Mouse (Mus musculus): ENCODE results near the gene Fam83c. TPM values are rescaled to one million over a fixed set of nuclear protein-coding genes. Genes with fewer than 3 reads are reported as not detected.

Gene Fam83c
- total RNA-seq, 2 experiments from 2014 or later, result not detected

- intact Hi-C loops (cut with DNase I), result no loop called here
- no peak for DNase-seq
Observed at GRCm38 (mm10) chr2:155802761-155803160, 31.9 kb downstream of the Fam83c start.

- DNase-seq, result no peak
- intact Hi-C loops (cut with DNase I), result no loop called here
Observed at GRCm38 (mm10) chr2:155798613-155799012, 36.0 kb downstream of the Fam83c start.

- DNase-seq, result peak; percentile 94
- intact Hi-C loops (cut with DNase I), result no loop called here
Observed at GRCm38 (mm10) chr2:155794674-155795445, 39.8 kb downstream of the Fam83c start.

GRCm38 (mm10) chr2:155792899-155793298, 41.8 kb downstream of the Fam83c start:
- no peak for DNase-seq
- intact Hi-C loops (cut with DNase I), result no loop called here

- intact Hi-C loops (cut with DNase I), result no loop called here
- peak; percentile 76 for DNase-seq
Observed at GRCm38 (mm10) chr2:155787949-155788931, 46.4 kb downstream of the Fam83c start.

GRCm38 (mm10) chr2:155786905-155787304, 47.7 kb downstream of the Fam83c start:
- intact Hi-C loops (cut with DNase I), result no loop called here

GRCm38 (mm10) chr2:155784534-155784933, 50.1 kb downstream of the Fam83c start:
- intact Hi-C loops (cut with DNase I), result no loop called here
- DNase-seq, result no peak

More at GRCm38 (mm10) chr2:155786905-155787304, 47.7 kb downstream of the Fam83c start:
- no peak for DNase-seq

GRCm38 (mm10) chr2:155779506-155779905, 55.1 kb downstream of the Fam83c start:
- intact Hi-C loops (cut with DNase I), result no loop called here
- no peak for DNase-seq

GRCm38 (mm10) chr2:155779066-155779465, 55.6 kb downstream of the Fam83c start:
- DNase-seq, result no peak
- intact Hi-C loops (cut with DNase I), result no loop called here

GRCm38 (mm10) chr2:155778004-155778403, 56.6 kb downstream of the Fam83c start:
- DNase-seq, result no peak
- intact Hi-C loops (cut with DNase I), result no loop called here

- DNase-seq, result no peak
- intact Hi-C loops (cut with DNase I), result no loop called here
Observed at GRCm38 (mm10) chr2:155777688-155777985, 57.0 kb downstream of the Fam83c start.

Other genes with a start within 250 kb of the Fam83c start
- 10 to 100 TPM in 1 of 2 experiments, 1 to 10 TPM in 1; 9.4 to 11.9 TPM for gene Gss, start 242.0 kb downstream of the Fam83c start, total RNA-seq (2021)
- 1 to 10 TPM; 1.2 to 3.6 TPM for gene Myh7b, start 223.6 kb downstream of the Fam83c start, total RNA-seq (2021)
- gene Trpc4ap, start 142.5 kb downstream of the Fam83c start, total RNA-seq (2021), result 100 to 1,000 TPM; 143 to 144 TPM
- gene Edem2, start 105.4 kb downstream of the Fam83c start, total RNA-seq (2021), result 10 to 100 TPM; 27.9 to 28.7 TPM
- gene Gm17581, start 99.0 kb downstream of the Fam83c start, total RNA-seq (2021), result not detected
- 1 to 10 TPM; 2.5 to 3.4 TPM for gene Procr, start 83.7 kb downstream of the Fam83c start, total RNA-seq (2021)
- gene Mmp24, start 59.5 kb downstream of the Fam83c start, total RNA-seq (2021), result 100 to 1,000 TPM; 110 to 114 TPM
- 10 to 100 TPM; 23.3 to 24.2 TPM for gene BC029722, start 15.4 kb downstream of the Fam83c start, total RNA-seq (2021)
- 10 to 100 TPM; 94.6 to 98.0 TPM for gene Eif6, start 7.9 kb downstream of the Fam83c start, total RNA-seq (2021)
- gene Uqcc1, start 95.5 kb upstream of the Fam83c start, total RNA-seq (2021), result 10 to 100 TPM; 42.3 to 43.7 TPM
- not detected for gene Gm15557, start 105.9 kb upstream of the Fam83c start, total RNA-seq (2021)
- gene Gdf5, start 110.5 kb upstream of the Fam83c start, total RNA-seq (2021), result 1 to 10 TPM in 1 of 2 experiments, under 1 TPM in 1; 0.99 to 1.8 TPM
- 10 to 100 TPM; 22.2 to 23.9 TPM for gene Cep250, start 121.6 kb upstream of the Fam83c start, total RNA-seq (2021)
- 1 to 10 TPM in 1 of 2 experiments, under 1 TPM in 1; 0.86 to 1.4 TPM for gene 6430550D23Rik, start 173.1 kb upstream of the Fam83c start, total RNA-seq (2021)
- 100 to 1,000 TPM; 271 to 274 TPM for gene Ergic3, start 173.2 kb upstream of the Fam83c start, total RNA-seq (2021)
- not detected for gene Fer1l4, start 218.1 kb upstream of the Fam83c start, total RNA-seq (2021)
- gene Spag4, start 230.3 kb upstream of the Fam83c start, total RNA-seq (2021), result 1 to 10 TPM; 6.6 to 9.3 TPM

Data from left cerebral cortex, postnatal 4 days (tissue).